In genomic region chr5:63468526-63469268, GRCm38 (mm10) we compare ENCODE assay signal across 26 mouse cellular contexts.
DNase-seq lines count a peak whose midpoint lies in the region; ATAC-seq lines count a peak whose summit lies in the region.
"Had no signal": no experiment of that assay in that cellular context is flagged by ENCODE, and none has a peak within 500 bp of the region (broad histone marks: within the 10 kb centered on the region; RNA-seq: fewer than 3 reads in every experiment).

No protein-coding gene starts in this region.

- no peaks in the 10 kb centered on the region for H3K4me1 ChIP-seq in hindbrain, embryonic 12.5 days
- no peaks in the 10 kb centered on the region for H3K4me1 ChIP-seq in hindbrain, embryonic 14.5 days (replicated peaks; ENCODE audit: control insufficient read depth, insufficient read depth, low read length)
- no peaks in the 10 kb centered on the region for H3K4me1 ChIP-seq in midbrain, embryonic 14.5 days (ENCODE audit: control insufficient read depth, insufficient read depth, low read length)
- H3K4me1 ChIP-seq in midbrain, embryonic 15.5 days: no peaks in the 10 kb centered on the region
- H3K4me1 ChIP-seq in neural tube, embryonic 14.5 days (ENCODE audit: control insufficient read depth, insufficient read depth, low read length): no peaks in the 10 kb centered on the region
- H3K4me1 ChIP-seq: embryonic facial prominence, embryonic 13.5 days; forebrain, embryonic 10.5 days; forebrain, embryonic 15.5 days; heart, embryonic 13.5 days; stomach, embryonic 15.5 days had no signal

- no peak overlapping the region for H3K4me3 ChIP-seq in hindbrain, embryonic 12.5 days
- no peak overlapping the region for H3K4me3 ChIP-seq in hindbrain, embryonic 14.5 days (replicated peaks; ENCODE audit: low read length)
- no peak overlapping the region for H3K4me3 ChIP-seq in midbrain, embryonic 14.5 days (replicated peaks; ENCODE audit: low read depth, low read length)
- H3K4me3 ChIP-seq in midbrain, embryonic 15.5 days: no peak overlapping the region
- H3K4me3 ChIP-seq in neural tube, embryonic 14.5 days (ENCODE audit: low read depth, low read length): no peak overlapping the region
- H3K4me3 ChIP-seq: embryonic facial prominence, embryonic 13.5 days; forebrain, embryonic 10.5 days; forebrain, embryonic 15.5 days; heart, embryonic 13.5 days; stomach, embryonic 15.5 days had no signal

- no peaks in the 10 kb centered on the region for H3K36me3 ChIP-seq in hindbrain, embryonic 12.5 days
- no peaks in the 10 kb centered on the region for H3K36me3 ChIP-seq in hindbrain, embryonic 14.5 days (replicated peaks; ENCODE audit: control insufficient read depth, insufficient read depth)
- no peaks in the 10 kb centered on the region for H3K36me3 ChIP-seq in midbrain, embryonic 14.5 days (ENCODE audit: control insufficient read depth, insufficient read depth, low read length)
- no peaks in the 10 kb centered on the region for H3K36me3 ChIP-seq in midbrain, embryonic 15.5 days (replicated peaks)
- no peaks in the 10 kb centered on the region for H3K36me3 ChIP-seq in neural tube, embryonic 14.5 days (ENCODE audit: control insufficient read depth, insufficient read depth, low read length)
- H3K36me3 ChIP-seq: embryonic facial prominence, embryonic 13.5 days; forebrain, embryonic 10.5 days; forebrain, embryonic 15.5 days; heart, embryonic 13.5 days; stomach, embryonic 15.5 days had no signal

- H3K9ac ChIP-seq in hindbrain, embryonic 12.5 days: no peak overlapping the region
- H3K9ac ChIP-seq in hindbrain, embryonic 14.5 days: no peak overlapping the region
- H3K9ac ChIP-seq in midbrain, embryonic 14.5 days (replicated peaks; ENCODE audit: low read length): no peak overlapping the region
- H3K9ac ChIP-seq in midbrain, embryonic 15.5 days: no peak overlapping the region
- no peak overlapping the region for H3K9ac ChIP-seq in neural tube, embryonic 14.5 days (replicated peaks; ENCODE audit: low read depth, low read length)
- H3K9ac ChIP-seq: embryonic facial prominence, embryonic 13.5 days; forebrain, embryonic 15.5 days; heart, embryonic 13.5 days; liver, embryonic 14.5 days; stomach, embryonic 15.5 days had no signal

- WGBS in hindbrain, embryonic 12.5 days: 72% methylated on average over 2 of the region's 2 CpGs
- 57% methylated on average over 2 of the region's 2 CpGs for WGBS in hindbrain, embryonic 14.5 days
- 68% methylated on average over 2 of the region's 2 CpGs for WGBS in midbrain, embryonic 14.5 days
- 68% methylated on average over 2 of the region's 2 CpGs for WGBS in midbrain, embryonic 15.5 days
- 46% methylated on average over 2 of the region's 2 CpGs for WGBS in neural tube, embryonic 14.5 days

- DNase-seq in hindbrain, embryonic 14.5 days (ENCODE audit: low spot score): no peak
- peak; percentile 35 for DNase-seq in midbrain, embryonic 14.5 days
- DNase-seq in brain, adult 2 months (ENCODE audit: low read depth, low spot score): peak; percentile 40
- DNase-seq in gastrocnemius, postnatal 4 days (ENCODE audit: low spot score in 2 of 2): no peak
- DNase-seq: adrenal gland, postnatal 25 days; cerebellum, adult 8-10 months; heart, postnatal 10 days; kidney, adult 8-10 months; liver; lung, adult 2 months; lung, postnatal 10 days; right cerebral cortex, postnatal 25 days; thymus, postnatal 14 days had no signal

- 0 out of 2 replicates have a peak, but pooled peaks have one; percentile 43 for ATAC-seq in hindbrain, embryonic 12.5 days (ENCODE audit: low FRiP score)
- no peak for ATAC-seq in hindbrain, embryonic 14.5 days (ENCODE audit: low FRiP score)
- no peak for ATAC-seq in midbrain, embryonic 14.5 days (ENCODE audit: low FRiP score, low TSS enrichment)
- no peak for ATAC-seq in midbrain, embryonic 15.5 days (replicated peaks)
- peak; percentile 82 for ATAC-seq in neural tube, embryonic 14.5 days (ENCODE audit: low read depth)
- ATAC-seq: CD4-positive, CD25-positive, alpha-beta regulatory T cell, adult 4 months; forebrain, embryonic 15.5 days; intestine, embryonic 16.5 days had no signal

- H3K27ac ChIP-seq in hindbrain, embryonic 12.5 days: no peak overlapping the region
- no peak overlapping the region; the same call in 1 of the 2 replicates for H3K27ac ChIP-seq in hindbrain, embryonic 14.5 days
- H3K27ac ChIP-seq in midbrain, embryonic 14.5 days (replicated peaks; ENCODE audit: low read depth, low read length): no peak overlapping the region
- no peak overlapping the region for H3K27ac ChIP-seq in midbrain, embryonic 15.5 days
- H3K27ac ChIP-seq in neural tube, embryonic 14.5 days (ENCODE audit: low read depth, low read length): no peak overlapping the region
- H3K27ac ChIP-seq: embryonic facial prominence, embryonic 13.5 days; forebrain, embryonic 10.5 days; forebrain, embryonic 15.5 days; heart, embryonic 13.5 days; kidney, postnatal 0 days; liver, embryonic 14.5 days; macrophage; stomach, embryonic 15.5 days had no signal

- H3K9me3 ChIP-seq in hindbrain, embryonic 12.5 days (replicated peaks): no peaks in the 10 kb centered on the region
- no peaks in the 10 kb centered on the region for H3K9me3 ChIP-seq in hindbrain, embryonic 14.5 days (ENCODE audit: control insufficient read depth, low read length)
- H3K9me3 ChIP-seq in midbrain, embryonic 14.5 days (ENCODE audit: control insufficient read depth, low read length): no peaks in the 10 kb centered on the region
- H3K9me3 ChIP-seq in midbrain, embryonic 15.5 days: no peaks in the 10 kb centered on the region
- H3K9me3 ChIP-seq in neural tube, embryonic 14.5 days (ENCODE audit: control insufficient read depth, low read length): no peaks in the 10 kb centered on the region
- H3K9me3 ChIP-seq: embryonic facial prominence, embryonic 13.5 days; forebrain, embryonic 10.5 days; forebrain, embryonic 15.5 days; heart, embryonic 13.5 days; stomach, embryonic 15.5 days had no signal

- no peak overlapping the region for H3K4me2 ChIP-seq in hindbrain, embryonic 12.5 days (replicated peaks)
- no peak overlapping the region for H3K4me2 ChIP-seq in hindbrain, embryonic 14.5 days (replicated peaks)
- no peak overlapping the region for H3K4me2 ChIP-seq in midbrain, embryonic 14.5 days (ENCODE audit: low read length)
- H3K4me2 ChIP-seq in midbrain, embryonic 15.5 days: no peak overlapping the region
- no peak overlapping the region for H3K4me2 ChIP-seq in neural tube, embryonic 14.5 days (ENCODE audit: low read depth, low read length)
- H3K4me2 ChIP-seq: embryonic facial prominence, embryonic 13.5 days; forebrain, embryonic 15.5 days; heart, embryonic 13.5 days; stomach, embryonic 15.5 days had no signal

- no peaks in the 10 kb centered on the region for H3K27me3 ChIP-seq in hindbrain, embryonic 12.5 days
- no peaks in the 10 kb centered on the region for H3K27me3 ChIP-seq in hindbrain, embryonic 14.5 days (ENCODE audit: control insufficient read depth, insufficient read depth, low read length)
- no peaks in the 10 kb centered on the region for H3K27me3 ChIP-seq in midbrain, embryonic 14.5 days (ENCODE audit: control insufficient read depth, insufficient read depth, low read length)
- H3K27me3 ChIP-seq in midbrain, embryonic 15.5 days (replicated peaks): no peaks in the 10 kb centered on the region
- H3K27me3 ChIP-seq in neural tube, embryonic 14.5 days (ENCODE audit: control insufficient read depth, insufficient read depth, low read length): no peaks in the 10 kb centered on the region
- H3K27me3 ChIP-seq: embryonic facial prominence, embryonic 13.5 days; forebrain, embryonic 15.5 days; heart, embryonic 13.5 days; stomach, embryonic 15.5 days had no signal

Comparison
In these comparisons a context has a peak if more than half of its experiments do, and no peak if none do; other contexts are left out.
1. ATAC-seq: peak in hindbrain, embryonic 12.5 days (single experiment) and neural tube, embryonic 14.5 days (single experiment); none in hindbrain, embryonic 14.5 days (single experiment), midbrain, embryonic 14.5 days (single experiment) and midbrain, embryonic 15.5 days (single experiment).
2. DNase-seq: peak in midbrain, embryonic 14.5 days (single experiment) and brain, adult 2 months (single experiment); none in hindbrain, embryonic 14.5 days (single experiment) and gastrocnemius, postnatal 4 days (0 of 2).